Mouse (Mus musculus) kidney, postnatal 10 days (tissue): ENCODE results near the gene P2ry6.

Source experiments
- DNase-seq: peaks from one replicate; pipeline ENCODE4 v3.0.0; 2021; ENCODE audit warnings: mixed read lengths

The P2ry6 gene

DNA sequence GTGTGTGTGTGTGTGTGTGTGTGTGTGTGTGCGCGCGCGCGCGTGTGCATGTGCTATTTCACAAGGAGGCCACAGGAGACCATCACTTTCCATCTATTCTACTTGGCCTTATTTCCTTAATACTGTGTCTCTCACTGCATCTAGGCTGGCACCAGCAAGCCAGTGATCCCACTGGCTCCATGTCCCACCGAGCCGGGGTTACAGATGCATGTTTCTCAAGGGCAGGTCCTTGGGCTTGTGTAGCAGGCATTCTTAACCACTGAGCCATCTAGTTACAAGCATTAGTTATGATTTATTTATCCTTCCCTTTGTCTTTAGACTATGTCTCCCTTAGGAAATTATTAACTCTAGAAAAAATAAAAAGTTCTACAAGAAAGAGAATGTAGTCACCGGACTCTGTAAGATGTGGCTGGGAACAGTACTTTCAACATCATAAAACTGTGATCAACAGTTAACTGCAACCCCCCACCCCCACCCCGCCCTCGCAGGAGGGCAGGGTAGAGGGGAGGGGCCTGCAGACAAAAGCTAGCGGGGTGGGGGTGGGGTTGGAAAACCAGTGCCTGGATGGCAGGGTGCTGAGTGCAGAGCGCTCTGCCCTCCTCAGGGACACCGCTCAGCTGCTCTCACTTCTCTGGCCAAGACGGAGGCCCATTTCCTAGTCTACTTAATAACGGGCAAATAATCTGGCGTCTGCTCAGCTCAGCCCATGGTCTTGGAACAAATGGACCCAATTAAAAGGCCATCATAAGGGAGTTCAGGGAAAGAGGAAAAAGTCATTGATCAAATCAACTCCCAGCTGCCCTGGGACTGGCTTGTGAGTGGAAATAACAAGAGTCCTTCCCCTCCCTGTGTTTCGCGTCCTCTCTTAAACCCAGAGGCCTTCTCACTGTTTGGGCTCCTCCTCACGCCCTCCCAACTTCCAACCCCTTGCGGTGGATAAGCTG, 10.3 kb upstream of the P2ry6 start:
- peak; percentile 62 for DNase-seq

DNA sequence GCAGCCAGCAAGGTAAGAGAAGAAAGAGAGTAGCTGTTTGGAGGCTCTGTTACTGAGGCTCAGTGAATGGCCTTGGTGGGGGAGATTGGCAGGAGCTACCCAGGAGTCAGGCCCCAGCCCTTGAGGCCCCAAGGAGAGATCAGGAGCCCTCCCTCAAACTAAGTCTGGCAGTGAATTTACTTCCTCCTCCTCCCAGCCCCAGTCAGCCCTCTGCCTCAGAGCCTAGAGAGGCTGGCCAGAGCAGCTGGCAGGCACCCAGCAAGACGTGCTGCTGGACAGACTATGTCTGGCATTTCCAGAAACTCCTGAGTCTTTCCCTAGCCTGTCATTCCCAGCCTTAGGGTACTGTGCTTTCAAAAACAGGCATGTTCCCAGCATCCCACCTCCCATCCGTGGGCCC, 4.7 kb upstream of the P2ry6 start:
- peak; percentile 91 for DNase-seq

DNA sequence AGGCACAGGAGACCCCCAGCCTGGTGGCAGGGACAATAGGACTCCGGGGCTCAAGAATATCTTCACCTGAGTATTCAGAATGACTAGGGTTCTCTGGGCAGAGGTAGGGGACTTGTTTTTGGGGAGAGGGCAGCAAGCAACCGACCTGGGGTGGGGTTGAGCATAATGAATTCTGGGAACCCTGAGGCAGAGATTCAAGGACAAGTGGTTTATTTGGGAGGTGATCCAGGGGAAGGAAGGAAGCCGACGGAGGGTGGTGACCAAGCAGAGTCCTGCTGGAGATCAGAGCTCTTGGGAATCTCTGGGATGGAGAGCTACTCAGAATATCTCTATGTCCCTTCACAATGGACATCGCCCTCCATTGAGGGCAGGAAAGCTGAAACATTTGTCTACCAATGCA, 3.7 kb upstream of the P2ry6 start:
- DNase-seq = no peak

DNA sequence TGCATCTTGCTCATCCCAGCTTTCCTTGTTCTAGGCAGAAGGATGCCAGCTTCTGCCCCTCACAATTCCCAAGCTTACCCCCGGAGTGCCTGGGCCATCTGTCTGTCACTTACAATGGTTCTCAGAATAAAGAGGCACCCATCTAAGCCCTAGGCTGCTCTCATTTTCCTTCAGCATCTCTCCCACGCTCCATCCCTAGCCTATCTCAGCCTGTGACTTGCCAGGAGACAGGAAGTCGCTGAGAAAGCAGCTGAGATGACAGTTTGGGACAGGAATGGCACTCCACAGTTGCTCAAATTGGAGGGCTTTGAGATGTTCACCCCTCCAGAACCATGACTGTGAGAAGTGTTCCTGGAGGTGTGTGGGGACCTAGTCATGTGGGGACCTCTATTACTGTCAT, 1.6 kb downstream of the P2ry6 start:
- DNase-seq = no peak

DNA sequence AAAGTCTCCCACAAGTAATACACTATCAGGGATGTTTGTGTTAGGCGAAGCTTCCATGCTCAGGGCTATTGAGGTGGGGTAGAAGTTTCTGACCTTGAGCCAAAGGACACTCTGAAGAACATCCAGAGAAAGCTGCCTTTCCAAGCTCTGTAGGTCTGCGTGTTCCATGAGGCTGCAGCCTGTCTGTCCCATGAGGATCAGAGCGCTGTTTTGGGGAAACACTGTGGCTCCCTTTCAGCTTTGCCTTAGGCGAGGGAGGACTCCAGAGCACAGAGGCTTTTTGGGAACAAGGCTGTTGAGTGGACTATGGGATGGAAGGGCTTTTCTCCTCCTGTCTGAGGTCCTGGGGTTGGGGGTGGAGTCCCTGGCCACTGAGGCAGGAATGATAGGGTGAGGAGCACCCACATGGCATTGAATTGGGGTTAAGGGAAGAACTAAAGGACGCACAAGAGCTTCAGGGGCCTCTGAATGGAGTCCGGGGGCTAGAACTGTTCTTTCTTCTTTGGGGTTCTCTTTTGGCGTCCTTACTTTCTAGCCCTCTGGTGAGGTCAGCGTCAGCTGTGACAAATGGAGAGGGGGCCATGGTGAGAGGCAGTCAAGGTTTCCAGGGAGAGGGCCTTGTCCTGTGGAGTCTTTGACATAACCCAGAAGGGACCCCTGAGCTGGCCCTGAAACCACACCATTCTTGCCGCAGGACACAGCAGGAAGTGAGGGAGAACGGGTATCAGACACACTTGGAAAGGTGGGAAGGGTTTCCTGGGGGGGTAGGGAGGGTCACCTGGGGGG, 5.4 kb downstream of the P2ry6 start:
- DNase-seq = no peak

DNA sequence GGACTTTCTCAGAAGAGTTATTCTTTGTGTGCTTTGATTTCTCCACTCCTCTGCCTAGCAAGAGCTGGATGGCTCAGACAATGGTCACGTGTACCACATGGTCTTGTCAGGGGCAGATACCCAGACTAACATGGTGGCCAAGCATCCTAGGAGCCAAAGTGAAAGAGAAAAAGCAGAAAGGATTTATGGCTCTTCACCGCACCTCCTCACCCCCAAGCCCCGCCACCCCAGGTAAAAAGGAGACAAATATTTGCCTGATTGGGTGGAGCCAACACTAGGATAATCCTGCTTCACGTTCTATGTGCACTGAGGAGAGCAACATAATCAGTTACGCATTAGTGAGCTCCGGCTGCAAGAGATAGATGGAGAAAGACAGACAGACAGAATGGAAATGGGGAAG, 6.1 kb downstream of the P2ry6 start:
- DNase-seq = no peak

DNA sequence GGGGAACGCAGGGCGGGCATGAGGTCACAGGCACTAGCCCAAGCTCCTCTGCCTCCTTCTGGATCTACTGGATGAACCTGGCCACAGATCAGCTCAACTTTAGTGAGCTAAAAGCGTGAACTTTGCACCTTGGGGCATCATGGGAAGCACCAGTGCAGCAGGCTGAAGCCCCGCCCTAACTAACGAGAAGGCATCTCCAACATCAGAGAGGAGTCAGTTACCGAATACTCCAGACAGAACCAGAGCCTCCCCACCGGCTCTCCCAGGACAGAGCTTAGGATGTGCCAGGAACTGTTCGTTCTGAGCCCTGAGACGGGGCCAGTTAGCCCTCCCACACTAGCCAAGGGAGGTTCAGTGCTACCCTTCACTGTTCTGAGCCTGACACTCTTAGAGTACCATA, 6.6 kb downstream of the P2ry6 start:
- no peak for DNase-seq

DNA sequence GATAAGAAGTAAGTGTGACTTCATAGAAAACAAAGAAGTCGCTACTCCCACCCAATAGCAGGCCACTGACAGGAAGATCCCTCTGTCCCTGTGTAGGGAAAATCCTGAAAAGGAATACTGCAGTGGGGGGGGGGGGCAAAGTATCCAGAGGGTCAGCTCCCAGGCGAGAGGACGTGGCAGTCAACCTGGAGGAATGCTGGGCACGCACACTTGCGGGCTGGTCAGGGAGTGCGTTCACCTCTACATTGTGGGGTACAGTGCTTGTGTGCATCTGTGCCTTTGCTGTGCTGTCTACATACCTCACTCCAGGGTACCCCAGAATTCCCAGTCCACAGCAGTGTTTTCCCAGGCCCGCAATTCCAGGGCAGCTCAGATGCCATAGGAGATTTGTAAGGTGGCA, 8.4 kb downstream of the P2ry6 start:
- no peak for DNase-seq

DNA sequence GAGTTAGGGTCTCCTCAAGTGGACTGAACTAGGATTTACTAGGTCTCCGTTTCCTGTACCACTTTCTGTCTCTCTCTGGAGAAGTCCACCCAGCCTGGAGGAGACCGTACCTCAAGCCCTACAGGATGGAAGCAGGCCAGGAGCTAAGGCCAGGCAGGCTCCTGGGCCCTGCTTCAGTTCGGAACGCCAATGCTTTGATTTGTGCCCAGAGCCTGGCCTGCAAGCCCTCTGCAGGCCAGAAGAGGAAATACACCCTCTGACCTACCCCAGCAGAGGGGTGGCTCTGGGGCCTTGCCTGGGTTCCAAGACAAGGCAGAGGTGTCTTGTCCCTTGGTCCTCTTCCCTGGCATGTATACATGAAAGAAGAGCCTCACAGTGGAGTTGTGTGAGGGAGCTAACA, 9.4 kb downstream of the P2ry6 start:
- peak; percentile 56 for DNase-seq

DNA sequence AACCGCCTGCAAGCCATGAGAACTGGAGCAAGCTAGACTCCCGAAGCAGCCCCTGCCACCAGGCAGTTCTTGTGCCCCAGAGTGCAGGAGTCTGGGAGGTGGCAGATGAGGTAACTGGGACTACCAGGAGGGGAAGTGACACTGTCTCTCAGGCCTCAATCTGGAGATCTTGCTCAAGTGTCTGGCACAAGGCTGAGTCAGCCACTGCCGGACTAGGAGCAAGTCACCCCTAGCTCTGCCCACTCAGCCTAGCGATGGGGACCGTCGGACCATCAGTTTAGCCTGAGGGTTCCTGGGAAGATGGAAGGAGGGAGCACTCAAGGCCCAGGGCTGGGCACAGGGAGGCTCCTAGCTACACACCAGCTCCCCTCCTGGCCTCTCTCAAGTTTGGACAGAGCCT, 10.2 kb downstream of the P2ry6 start:
- DNase-seq = no peak

DNA sequence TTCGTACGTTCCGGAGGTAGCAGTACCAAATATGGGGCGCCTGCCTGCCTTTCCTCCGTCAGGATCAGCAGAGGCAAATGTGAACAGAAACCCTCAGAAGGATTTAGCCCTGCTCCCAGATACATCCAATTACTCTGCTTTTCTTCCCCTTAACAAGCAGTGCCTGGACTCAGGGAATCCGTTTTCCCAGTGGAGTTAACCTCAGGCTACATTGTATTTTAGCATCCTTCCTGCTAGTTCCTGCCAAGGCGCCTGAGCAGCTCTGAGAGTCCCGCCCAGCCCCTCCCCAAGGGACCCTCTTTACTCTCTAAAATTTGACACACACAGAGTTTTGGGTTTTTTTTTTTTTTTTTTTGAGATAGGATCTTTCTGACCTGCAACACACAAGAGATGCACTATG, 11.1 kb downstream of the P2ry6 start:
- no peak for DNase-seq

DNA sequence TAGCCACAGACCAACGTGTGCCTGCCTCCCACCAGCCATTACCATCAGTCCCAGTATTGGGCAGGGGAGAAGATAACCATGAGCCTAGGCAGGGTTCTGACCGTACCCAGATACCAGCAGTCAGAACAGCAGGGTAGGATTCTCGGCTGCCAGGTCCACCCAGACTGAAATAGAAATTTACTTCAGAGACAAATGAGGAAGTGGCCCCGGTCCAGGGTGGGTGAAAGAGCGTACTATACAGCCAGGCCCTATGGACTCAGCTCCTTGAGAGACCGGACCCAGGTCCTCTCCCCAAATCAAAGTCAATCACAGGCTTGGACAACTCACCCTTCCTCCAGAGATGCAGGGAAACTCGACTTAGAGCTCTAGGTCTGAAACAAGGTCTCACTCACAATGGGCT, 13.3 kb downstream of the P2ry6 start:
- no peak for DNase-seq

DNA sequence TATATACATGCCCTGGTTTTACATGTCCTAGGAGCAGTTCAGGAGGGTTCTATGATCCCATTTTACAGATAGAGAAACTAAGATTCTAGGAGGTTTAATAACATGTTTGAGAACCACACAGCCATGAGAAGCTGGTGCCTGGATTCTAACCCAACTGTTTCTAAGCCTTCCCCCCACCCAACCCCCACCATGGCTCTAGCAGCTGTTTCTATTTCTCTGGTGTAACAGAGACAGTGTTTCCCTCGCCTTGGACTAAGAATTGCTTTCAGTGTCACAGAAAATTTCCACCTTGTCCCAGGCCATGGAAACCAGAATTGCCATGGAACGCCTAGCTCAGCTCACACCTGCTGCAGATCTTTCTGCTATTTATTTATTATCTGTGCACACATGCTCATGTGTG, 14.0 kb downstream of the P2ry6 start:
- DNase-seq = no peak

DNA sequence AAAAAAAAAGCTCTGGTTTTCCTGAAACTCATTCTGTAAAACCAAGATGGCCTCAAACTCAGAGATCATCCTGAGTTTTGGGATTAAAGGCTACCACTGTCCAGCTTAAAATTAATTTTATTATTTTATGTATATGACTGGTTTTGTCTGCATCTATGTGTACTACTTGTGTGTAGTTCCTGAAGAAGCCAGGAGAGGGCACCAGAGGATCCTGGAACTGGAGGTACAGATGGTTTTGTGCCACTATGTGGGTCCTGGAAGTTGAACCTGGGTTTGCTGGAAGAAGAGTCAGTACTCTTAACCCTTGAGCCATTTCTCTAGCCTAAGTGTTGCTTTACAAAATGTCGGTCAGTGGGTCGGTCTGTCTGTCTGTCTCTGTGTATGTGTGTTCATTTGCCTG, 16.0 kb downstream of the P2ry6 start:
- no peak for DNase-seq

DNA sequence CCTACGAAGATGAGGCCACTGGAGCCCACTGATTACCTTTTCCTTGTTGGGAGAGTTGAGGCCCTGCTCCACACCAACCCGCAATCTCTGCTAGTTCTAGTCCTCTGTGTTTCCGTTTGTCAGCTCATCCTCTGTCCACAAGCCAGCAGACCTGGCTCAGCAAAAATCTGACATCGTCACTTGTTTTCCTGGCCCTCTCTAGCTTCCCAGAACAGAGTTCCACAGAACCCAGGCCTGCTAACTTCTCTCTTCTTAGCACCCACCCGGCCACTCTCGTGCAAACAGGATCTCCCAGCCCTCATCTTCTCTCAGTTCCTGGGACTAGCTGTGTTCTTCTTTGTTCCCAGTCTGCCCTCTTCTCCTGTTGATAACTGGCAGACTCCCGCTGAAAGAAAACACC, 21.8 kb downstream of the P2ry6 start:
- no peak for DNase-seq

DNA sequence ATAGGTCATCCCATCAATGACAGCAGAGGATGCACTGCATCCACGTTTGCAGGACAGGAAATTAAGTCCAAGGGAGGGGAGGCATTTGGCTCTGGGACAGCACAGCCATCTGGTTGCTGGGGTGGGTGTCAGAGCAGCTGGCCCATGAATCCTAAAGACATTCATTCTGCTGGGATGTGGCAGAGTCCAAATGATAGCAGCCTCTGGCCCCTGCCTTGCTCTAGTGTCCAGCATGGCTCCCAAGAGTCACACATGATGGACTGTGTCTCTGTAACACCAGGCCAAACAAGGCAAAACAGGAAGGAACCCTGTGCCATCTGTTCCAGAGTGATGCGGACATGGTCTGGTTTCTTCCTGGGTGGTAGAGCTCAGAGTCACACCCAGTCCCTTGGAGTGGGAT, 22.5 kb downstream of the P2ry6 start:
- DNase-seq = peak; percentile 62

DNA sequence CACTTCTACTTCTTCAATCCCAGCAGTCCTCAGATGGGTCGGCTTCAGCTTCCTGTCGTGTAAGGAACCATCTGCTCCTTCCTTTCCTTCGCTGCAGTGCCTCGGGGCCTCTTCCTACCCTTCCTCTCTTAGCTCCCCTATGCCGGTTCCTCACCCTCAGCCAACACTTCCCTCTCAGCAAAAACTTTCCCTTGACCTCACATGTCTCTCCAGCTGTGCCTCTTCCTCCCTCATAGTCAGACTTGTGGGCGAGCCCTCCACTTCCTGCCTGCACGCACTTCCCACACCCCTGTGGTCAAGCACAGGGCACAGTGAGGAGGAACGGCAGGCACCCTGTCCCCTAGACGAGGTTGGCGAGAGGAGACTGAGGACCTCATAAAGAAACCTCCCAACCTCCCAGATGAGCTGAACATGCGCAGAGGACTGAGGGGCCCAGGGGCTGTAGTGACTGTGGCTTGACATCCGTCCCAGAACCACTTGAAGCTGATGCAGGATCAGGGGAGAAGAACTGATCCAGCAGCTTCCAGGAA, 23.9 kb downstream of the P2ry6 start:
- DNase-seq = peak; percentile 56

DNA sequence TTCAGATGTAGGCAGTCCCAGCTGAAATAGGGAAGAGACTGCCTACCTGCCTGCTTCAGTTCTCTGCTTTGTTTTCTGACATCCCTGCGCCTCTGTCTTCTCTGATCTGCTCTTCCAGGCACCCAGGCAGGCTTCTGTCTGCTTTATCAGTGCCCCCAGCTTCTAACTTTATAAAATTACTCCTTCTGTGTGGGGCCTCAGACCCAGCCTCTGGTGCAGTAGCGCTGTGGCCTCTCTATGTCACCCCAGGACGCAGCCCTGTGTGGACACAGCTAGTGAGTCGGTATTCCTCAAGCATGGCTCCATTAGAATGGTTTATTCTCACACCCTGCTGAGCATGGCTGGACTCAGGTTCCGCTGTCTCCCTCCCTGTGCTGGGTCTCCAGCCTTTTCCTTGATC, 24.4 kb downstream of the P2ry6 start:
- no peak for DNase-seq

DNA sequence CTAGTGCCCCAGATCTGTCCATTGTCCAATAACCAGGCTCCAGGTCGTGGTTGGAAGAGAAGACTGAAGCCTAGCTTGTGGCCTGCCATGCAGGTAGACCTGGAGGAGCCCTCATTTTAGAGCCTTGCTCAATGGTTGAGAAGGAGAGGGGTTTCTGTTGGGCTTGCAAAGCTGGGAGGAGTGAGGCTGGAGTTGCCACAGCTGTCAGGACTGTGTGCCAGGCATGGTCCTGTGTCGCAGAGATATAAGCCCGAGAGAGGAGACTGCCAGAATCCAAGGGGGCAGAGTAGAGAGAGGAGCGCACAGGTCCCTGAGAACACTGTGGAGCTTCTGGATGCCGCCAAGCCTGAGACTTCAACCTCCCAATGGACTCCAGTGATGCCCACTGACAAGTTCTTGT, 29.7 kb downstream of the P2ry6 start:
- no peak for DNase-seq

DNA sequence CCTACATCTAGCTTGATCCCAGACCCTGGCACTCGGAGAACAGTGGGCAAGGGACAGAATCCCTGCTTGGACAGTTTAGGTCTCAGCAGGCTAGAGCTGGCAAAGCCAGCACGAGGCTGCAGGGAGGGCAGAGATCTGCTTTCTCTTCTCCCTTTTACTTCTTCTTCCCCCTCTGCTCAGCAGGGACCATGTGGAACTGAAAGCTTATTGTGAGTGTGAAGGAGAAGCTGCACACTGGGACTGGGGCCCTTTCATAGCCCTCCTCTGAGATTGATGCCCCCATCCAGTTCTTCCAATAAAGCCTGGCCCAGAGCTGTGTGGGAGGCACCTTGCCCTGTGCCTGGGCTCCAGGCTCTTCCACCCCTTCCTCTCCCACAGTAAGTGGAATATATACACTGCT, 30.1 kb downstream of the P2ry6 start:
- no peak for DNase-seq

DNA sequence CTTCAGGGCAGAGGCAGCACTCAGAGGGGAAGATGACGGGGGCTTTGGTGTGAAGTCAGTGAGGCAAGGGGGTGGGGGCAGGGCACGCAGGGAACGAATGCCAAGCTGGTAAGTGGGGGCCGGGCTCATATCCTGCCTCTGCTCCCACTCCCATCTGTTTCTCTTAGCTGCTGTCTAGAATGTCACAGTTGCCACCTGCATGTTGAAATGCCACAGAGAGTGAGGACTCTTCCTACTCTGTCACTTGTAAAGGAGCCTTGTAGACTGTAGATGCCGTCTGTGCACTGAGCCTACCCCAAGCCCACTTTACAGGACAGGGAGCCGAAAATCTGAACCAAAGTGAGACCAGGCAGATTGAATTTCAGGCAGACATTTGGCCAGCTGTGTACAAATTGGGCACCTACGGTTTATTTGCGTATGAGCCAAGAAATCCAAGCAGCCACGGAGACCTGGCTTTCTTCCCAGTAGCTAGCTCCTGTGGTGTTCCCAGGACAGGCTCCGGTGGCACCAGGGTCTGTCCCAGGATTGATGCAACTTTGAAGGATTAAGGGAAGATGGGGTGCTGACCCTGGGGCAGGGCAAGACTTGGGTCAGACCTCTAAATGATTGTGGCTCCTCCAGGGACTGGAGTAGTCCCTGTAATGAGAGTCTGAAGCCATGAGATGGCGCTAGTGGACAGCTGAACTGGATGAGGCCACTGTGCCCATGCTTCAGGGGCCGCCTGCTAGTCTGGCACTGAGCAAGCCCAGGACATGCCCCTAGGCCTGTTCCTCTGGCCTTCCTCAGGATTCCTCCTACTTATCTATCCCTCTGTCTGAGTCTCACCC, 31.4 kb downstream of the P2ry6 start:
- DNase-seq = peak; percentile 80

DNA sequence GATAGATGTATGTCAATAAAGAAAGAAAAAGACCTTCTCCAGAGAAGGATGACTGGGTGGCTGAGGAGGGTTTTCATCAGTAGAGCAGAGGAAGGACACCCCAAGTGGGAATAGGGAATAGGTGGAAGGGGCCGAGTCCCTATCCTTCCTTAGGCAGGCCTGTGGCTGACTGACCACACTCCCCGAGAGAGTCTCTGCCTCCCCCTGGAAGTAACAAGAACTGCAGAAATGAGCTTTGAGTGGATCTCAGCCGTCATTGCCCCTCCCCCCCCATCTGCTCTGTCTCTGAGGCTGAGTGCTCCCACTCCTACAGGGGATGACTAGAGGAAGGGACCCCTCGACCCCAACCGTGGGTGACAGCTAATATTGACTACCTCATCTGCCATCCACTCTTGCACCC, 33.3 kb downstream of the P2ry6 start:
- DNase-seq = no peak

DNA sequence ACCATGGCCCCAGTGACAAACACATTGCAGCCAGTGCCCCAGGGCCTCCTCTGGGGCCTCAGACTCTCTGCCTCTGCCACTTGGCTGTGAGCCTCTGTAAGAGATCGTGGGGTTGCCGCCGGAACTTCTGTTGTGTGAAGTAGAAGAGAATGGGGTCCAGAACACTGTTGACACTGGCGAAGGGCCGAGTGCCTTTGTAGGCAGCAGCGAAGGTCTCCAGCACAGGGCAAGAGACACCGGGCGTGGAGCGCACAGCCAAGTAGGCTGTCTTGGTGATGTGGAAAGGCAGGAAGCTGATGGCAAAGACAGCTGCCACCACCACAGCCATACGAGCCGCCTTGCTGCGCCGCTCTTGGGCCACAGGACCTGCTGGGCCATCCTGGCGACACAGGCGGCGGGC, 36.3 kb downstream of the P2ry6 start:
- no peak for DNase-seq
